Mouse (Mus musculus) forebrain, embryonic 13.5 days (tissue): ENCODE data around the gene Fam228b. TPM values are rescaled to one million over a fixed set of nuclear protein-coding genes. Genes with fewer than 3 reads are reported as not detected.
"Not testable (repeated sequence)": the region's sequence is repeated elsewhere in the genome, so short reads cannot be mapped to it uniquely, and the experiment has no call there.

Experiments
- ATAC-seq: fragments of 200-750 bp; cut with Nextera tagmentation; 2 replicates; pipeline ENCODE4 v1.8.0; 2017
- H3K27ac ChIP-seq: fragments of 300-500 bp; sonication (generic); 2 replicates; pipeline ENCODE4 v1.5.1; 2015; ENCODE audit warnings: inconsistent platforms, mild to moderate bottlenecking, moderate library complexity
- H3K27me3 ChIP-seq: fragments of 300-500 bp; sonication (generic); 2 replicates; pipeline ENCODE4 v1.6.1; 2015; ENCODE audit warnings: mild to moderate bottlenecking, inconsistent platforms
- H3K36me3 ChIP-seq: fragments of 300-500 bp; sonication (generic); 2 replicates; pipeline ENCODE4 v1.6.1; 2015; ENCODE audit warnings: mild to moderate bottlenecking, inconsistent platforms; ENCODE audit not compliant: poor library complexity, severe bottlenecking
- H3K4me1 ChIP-seq: fragments of 300-500 bp; sonication (generic); 2 replicates; pipeline ENCODE4 v1.6.1; 2015; ENCODE audit warnings: inconsistent platforms
- H3K4me2 ChIP-seq: fragments of 300-500 bp; sonication (generic); 2 replicates; pipeline ENCODE4 v1.6.1; 2015; ENCODE audit warnings: inconsistent platforms, mild to moderate bottlenecking, moderate library complexity
- H3K4me3 ChIP-seq: fragments of 300-500 bp; sonication (generic); 2 replicates; pipeline ENCODE4 v1.5.1; 2015; ENCODE audit warnings: mild to moderate bottlenecking, inconsistent platforms
- H3K9ac ChIP-seq: fragments of 300-500 bp; sonication (generic); 2 replicates; pipeline ENCODE4 v1.6.1; 2015; ENCODE audit warnings: mild to moderate bottlenecking, inconsistent platforms
- H3K9me3 ChIP-seq: fragments of 300-500 bp; sonication (generic); replicated peaks from 2 replicates; pipeline ENCODE4 v1.6.1; 2016; ENCODE audit warnings: inconsistent platforms
- WGBS: fragments of 180-500 bp; shearing (Covaris S2); methylation state at CpG from one replicate; pipeline ENCODE4 v1.1.7; 2015; 5-methylcytosine and 5-hydroxymethylcytosine counted together
- polyA plus RNA-seq: library from polyadenylated mRNA; unstranded; fragments of >200 nt; fragmentation: Nextera tagmentation; extraction: Ambion mirVana; gene quantifications from 2 replicates; pipeline ENCODE4 v1.2.1, GENCODE M21; 2015

Gene Fam228b
- polyA plus RNA-seq, 1 experiment from 2014 or later = 4.3 TPM

DNA sequence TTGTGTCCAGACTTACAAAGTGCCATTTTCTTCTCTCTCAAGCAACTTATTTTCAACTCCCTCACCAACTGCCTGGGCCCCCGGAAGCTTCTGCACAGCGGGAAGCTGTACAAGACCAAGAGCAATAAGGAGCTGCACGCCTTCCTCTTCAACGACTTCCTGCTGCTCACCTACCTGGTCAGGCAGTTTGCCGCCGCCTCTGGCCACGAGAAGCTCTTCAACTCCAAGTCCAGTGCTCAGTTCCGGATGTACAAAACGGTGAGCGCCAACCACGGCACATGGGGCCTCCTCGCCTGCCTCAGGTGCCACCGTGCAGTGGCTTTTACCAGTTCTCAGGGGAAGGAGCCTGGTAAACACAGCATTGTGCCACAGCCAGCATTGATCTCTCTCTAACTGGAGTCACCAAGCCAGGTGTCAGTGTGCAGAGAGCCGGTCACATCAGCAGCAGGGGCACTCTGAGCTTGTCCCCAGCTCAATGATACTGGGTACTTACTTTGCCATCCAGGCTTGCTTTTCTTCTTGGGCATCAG lies 61.5 kb downstream of the Fam228b start:
- Histone ChIP-seq H3K27ac (no peak overlapping the region), H3K9me3 (no peaks in the 10 kb centered on the region), H3K27me3 (no peaks in the 10 kb centered on the region), H3K4me3 (no peak overlapping the region), H3K36me3 (peaks cover 45% of the 10 kb centered on the region), H3K4me1 (no peaks in the 10 kb centered on the region), H3K9ac (no peak overlapping the region), H3K4me2 (no peak overlapping the region)
- ATAC-seq = no peak
- WGBS = 92% methylated on average over 14 of the region's 14 CpGs

DNA sequence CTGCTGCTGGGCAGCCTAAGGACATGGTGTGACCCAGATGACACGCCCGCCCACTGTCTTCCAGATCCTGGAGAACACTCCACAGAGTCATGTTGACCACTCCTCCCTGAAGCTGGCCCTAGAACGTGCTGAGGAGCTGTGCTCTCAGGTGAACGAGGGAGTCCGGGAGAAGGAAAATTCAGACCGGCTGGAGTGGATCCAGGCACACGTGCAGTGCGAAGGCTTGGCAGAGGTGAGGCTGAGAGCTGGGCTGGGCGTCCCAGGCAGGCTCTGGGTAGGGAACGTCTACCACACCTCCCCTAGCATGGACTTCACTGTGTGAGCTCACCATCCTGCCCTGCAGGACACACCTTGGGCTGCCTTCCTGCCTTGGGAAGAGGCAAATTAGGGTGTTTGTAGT lies 62.2 kb downstream of the Fam228b start:
- WGBS = 91% methylated on average over 10 of the region's 10 CpGs
- no peak overlapping the region for H3K9ac ChIP-seq
- no peaks in the 10 kb centered on the region for H3K27me3 ChIP-seq
- H3K9me3 ChIP-seq = no peaks in the 10 kb centered on the region
- H3K4me3 ChIP-seq = no peak overlapping the region
- H3K4me2 ChIP-seq = no peak overlapping the region
- no peak overlapping the region for H3K27ac ChIP-seq
- no peak for ATAC-seq
- peaks cover 42% of the 10 kb centered on the region for H3K36me3 ChIP-seq
- H3K4me1 ChIP-seq = no peaks in the 10 kb centered on the region

DNA sequence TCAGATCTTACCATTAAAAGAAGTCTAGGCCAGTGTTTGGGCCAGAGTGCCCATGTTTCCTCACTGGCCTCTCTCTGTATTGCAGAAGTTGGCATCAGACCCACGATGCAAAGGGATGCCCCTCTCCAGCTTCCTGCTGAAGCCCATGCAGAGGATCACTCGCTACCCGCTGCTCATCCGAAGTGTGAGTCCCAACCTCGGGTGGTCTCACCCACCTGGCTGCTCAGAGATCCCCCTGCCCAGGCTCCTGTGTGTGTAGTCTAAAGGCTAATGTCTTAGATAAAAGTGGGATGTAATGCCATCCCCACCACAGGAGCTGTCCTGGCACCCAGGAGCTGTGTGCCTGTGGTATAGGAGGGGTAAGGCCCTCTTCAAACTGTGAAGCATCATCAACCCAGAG lies 62.9 kb downstream of the Fam228b start:
- H3K36me3 ChIP-seq = peaks cover 44% of the 10 kb centered on the region
- H3K4me1 ChIP-seq = no peaks in the 10 kb centered on the region
- no peak overlapping the region for H3K9ac ChIP-seq
- WGBS = 95% methylated on average over 5 of the region's 5 CpGs
- no peaks in the 10 kb centered on the region for H3K27me3 ChIP-seq
- no peak overlapping the region for H3K4me3 ChIP-seq
- no peak overlapping the region for H3K27ac ChIP-seq
- H3K4me2 ChIP-seq = no peak overlapping the region
- H3K9me3 ChIP-seq = no peaks in the 10 kb centered on the region
- no peak for ATAC-seq

DNA sequence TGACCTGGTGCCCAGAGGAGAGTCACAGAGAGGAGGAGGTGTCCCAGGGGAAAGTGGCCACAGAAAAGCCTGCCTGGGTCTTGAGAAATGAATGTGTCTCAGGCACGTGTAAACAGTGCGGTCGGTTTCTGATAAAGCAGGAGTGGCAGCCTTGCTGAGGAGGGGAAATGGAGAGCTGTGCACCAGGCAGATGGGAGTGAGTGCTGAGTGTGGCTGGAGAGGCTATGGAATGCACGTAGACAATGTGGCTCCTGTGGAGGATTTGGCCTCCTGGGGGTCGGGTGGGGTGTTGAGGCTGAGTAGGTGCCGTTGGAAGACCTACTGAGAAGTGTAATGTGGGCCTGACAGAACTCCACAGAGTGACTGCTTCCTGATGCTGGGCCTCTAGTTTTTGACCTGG lies 63.4 kb downstream of the Fam228b start:
- not testable (repeated sequence) for H3K4me2 ChIP-seq, H3K4me3 ChIP-seq, H3K4me1 ChIP-seq, H3K9ac ChIP-seq, ATAC-seq, H3K27me3 ChIP-seq, H3K27ac ChIP-seq, H3K9me3 ChIP-seq
- peaks cover 46% of the 10 kb centered on the region for H3K36me3 ChIP-seq
- 77% methylated on average over 6 of the region's 6 CpGs for WGBS

DNA sequence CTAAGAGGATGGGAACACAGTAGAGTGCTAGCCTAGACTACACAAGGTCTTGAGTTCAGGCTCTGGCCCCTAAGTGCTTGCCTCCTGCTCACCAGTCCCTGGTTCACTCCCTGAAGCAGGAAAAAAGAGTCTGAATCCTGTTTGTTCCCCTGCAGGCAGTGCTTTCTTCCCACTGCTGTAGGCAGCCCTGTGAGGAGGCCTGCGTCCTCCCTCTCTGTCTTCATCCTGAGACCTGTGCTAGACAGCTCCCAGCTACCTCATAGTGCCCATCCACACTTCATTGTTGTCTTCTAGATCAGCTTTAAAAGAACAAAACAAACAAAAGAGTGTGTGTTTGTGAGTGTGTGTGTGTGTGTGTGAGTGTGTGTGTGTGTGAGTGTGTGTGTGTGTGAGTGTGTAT lies 74.5 kb downstream of the Fam228b start:
- no peaks in the 10 kb centered on the region for H3K27me3 ChIP-seq
- no peaks in the 10 kb centered on the region for H3K4me1 ChIP-seq
- H3K27ac ChIP-seq = no peak overlapping the region
- no peak overlapping the region for H3K9ac ChIP-seq
- H3K36me3 ChIP-seq = peaks cover 13% of the 10 kb centered on the region; the same call in 1 of the 2 replicates
- H3K4me2 ChIP-seq = no peak overlapping the region
- H3K4me3 ChIP-seq = no peak overlapping the region
- no peak for ATAC-seq
- H3K9me3 ChIP-seq = no peaks in the 10 kb centered on the region
- 91% methylated on average over 1 of the region's 1 CpGs for WGBS

DNA sequence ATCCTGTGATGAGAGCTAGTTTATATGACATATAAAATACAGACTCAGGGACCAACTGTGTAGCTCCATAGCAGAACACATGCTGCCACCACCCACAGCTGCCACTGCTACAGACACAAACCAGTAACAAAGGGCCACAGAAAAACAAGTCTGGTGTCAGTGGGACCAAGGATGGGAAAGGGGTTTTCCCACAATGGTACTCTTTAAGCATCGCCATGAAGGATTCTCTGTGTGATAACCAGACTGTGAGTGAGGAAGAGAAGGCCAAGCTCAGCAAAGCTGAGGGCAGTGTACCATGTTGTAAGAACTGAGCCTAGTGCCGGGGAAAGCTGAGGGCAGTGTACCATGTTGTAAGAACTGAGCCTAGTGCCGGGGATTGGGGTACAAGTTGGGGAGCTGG lies 77.9 kb downstream of the Fam228b start:
- no peak overlapping the region for H3K27ac ChIP-seq
- no peaks in the 10 kb centered on the region for H3K36me3 ChIP-seq
- 93% methylated on average over 3 of the region's 3 CpGs for WGBS
- H3K4me3 ChIP-seq = no peak overlapping the region
- no peaks in the 10 kb centered on the region for H3K27me3 ChIP-seq
- H3K4me2 ChIP-seq = no peak overlapping the region
- no peak overlapping the region for H3K9ac ChIP-seq
- no peaks in the 10 kb centered on the region for H3K9me3 ChIP-seq
- no peaks in the 10 kb centered on the region for H3K4me1 ChIP-seq
- ATAC-seq = no peak

Other genes starting within 250 kb of the Fam228b start
- gene Itsn2, start 176.6 kb downstream of the Fam228b start, polyA plus RNA-seq = 14.0 and 14.5 TPM in 2 replicates
- gene Gm3625, start 176.3 kb downstream of the Fam228b start, polyA plus RNA-seq = not detected in 2 replicates
- 0.53 and 0.67 TPM in 2 replicates for gene Fam228a, start 30.8 kb downstream of the Fam228b start, polyA plus RNA-seq
- gene Pfn4, start 245 bp downstream of the Fam228b start, polyA plus RNA-seq = 8.0 and 8.5 TPM in 2 replicates
- 310 and 345 TPM in 2 replicates for gene Sf3b6, start 48.3 kb upstream of the Fam228b start, polyA plus RNA-seq
- gene Fkbp1b, start 72.3 kb upstream of the Fam228b start, polyA plus RNA-seq = 7.5 and 10.3 TPM in 2 replicates
- gene Wdcp, start 74.0 kb upstream of the Fam228b start, polyA plus RNA-seq = 20.4 and 21.5 TPM in 2 replicates
- 0.97 and 1.3 TPM in 2 replicates for gene Mfsd2b, start 105.1 kb upstream of the Fam228b start, polyA plus RNA-seq
- gene Ubxn2a, start 138.4 kb upstream of the Fam228b start, polyA plus RNA-seq = 44.6 and 47.2 TPM in 2 replicates
- 14.5 and 14.7 TPM in 2 replicates for gene Atad2b, start 148.1 kb upstream of the Fam228b start, polyA plus RNA-seq